Mouse (Mus musculus) liver, postnatal 0 days (tissue): ENCODE results near the gene Usp36.

Experiments used
- CTCF ChIP-seq: sonication (generic); IDR thresholded peaks from 2 replicates; pipeline ENCODE4 v1.5.1; 2016; ENCODE audit warnings: antibody characterized with exemption, low read depth
- EP300 ChIP-seq: IDR thresholded peaks from 2 replicates; pipeline ENCODE4 v1.6.1; 2016; ENCODE audit warnings: antibody characterized with exemption, low read depth, mild to moderate bottlenecking

GRCm38 (mm10) chr11:118263146-118263545 lies 26.9 kb downstream of the Usp36 start:
- TF ChIP-seq CTCF (no peak), EP300 (no peak)
